ENCODE assay signal across 11 mouse cellular contexts in genomic region chr4:148171261-148171660, GRCm38 (mm10). TPM values are rescaled to one million over a fixed set of nuclear protein-coding genes. Genes with fewer than 3 reads are reported as not detected.
DNase-seq lines count a peak whose midpoint lies in the region; ATAC-seq lines count a peak whose summit lies in the region.
"Had no signal": no experiment of that assay in that cellular context is flagged by ENCODE, and none has a peak within 500 bp of the region (broad histone marks: within the 10 kb centered on the region; RNA-seq: fewer than 3 reads in every experiment).

No protein-coding gene starts in this region.

- H3K4me3 ChIP-seq in midbrain, embryonic 14.5 days (replicated peaks; ENCODE audit: low read depth, low read length), result no peak overlapping the region
- no peak overlapping the region for H3K4me3 ChIP-seq in midbrain, embryonic 15.5 days
- H3K4me3 ChIP-seq: embryonic facial prominence, embryonic 10.5 days; embryonic facial prominence, embryonic 12.5 days; forebrain, embryonic 13.5 days; forebrain, embryonic 15.5 days had no signal

- DNase-seq in midbrain, embryonic 14.5 days, result peak; percentile 55
- DNase-seq in retina, adult 2 months (ENCODE audit: low read depth, low spot score), result peak; percentile 69
- peak; percentile 92 for DNase-seq in retina, postnatal 1 day
- DNase-seq in gastrocnemius, postnatal 10 days, result no peak
- no peak for DNase-seq in spleen, postnatal 14 days (ENCODE audit: low spot score in 2 of 2)
- DNase-seq in spleen, adult 12 weeks (ENCODE audit: low spot score), result no peak

- H3K36me3 ChIP-seq in midbrain, embryonic 14.5 days (ENCODE audit: control insufficient read depth, insufficient read depth, low read length), result no peaks in the 10 kb centered on the region
- H3K36me3 ChIP-seq in midbrain, embryonic 15.5 days (replicated peaks), result no peaks in the 10 kb centered on the region
- H3K36me3 ChIP-seq: embryonic facial prominence, embryonic 10.5 days; embryonic facial prominence, embryonic 12.5 days; forebrain, embryonic 15.5 days had no signal

- H3K4me2 ChIP-seq in midbrain, embryonic 14.5 days (ENCODE audit: low read length), result no peak overlapping the region
- H3K4me2 ChIP-seq in midbrain, embryonic 15.5 days, result no peak overlapping the region
- H3K4me2 ChIP-seq: embryonic facial prominence, embryonic 12.5 days; forebrain, embryonic 13.5 days; forebrain, embryonic 15.5 days had no signal

- no peaks in the 10 kb centered on the region for H3K9me3 ChIP-seq in midbrain, embryonic 14.5 days (ENCODE audit: control insufficient read depth, low read length)
- no peaks in the 10 kb centered on the region for H3K9me3 ChIP-seq in midbrain, embryonic 15.5 days
- H3K9me3 ChIP-seq: embryonic facial prominence, embryonic 10.5 days; embryonic facial prominence, embryonic 12.5 days; forebrain, embryonic 13.5 days; forebrain, embryonic 15.5 days had no signal

- no peak for ATAC-seq in midbrain, embryonic 14.5 days (ENCODE audit: low FRiP score, low TSS enrichment)
- ATAC-seq in midbrain, embryonic 15.5 days (replicated peaks), result no peak
- ATAC-seq: forebrain, embryonic 13.5 days; forebrain, embryonic 15.5 days had no signal

- H3K4me1 ChIP-seq in midbrain, embryonic 14.5 days (ENCODE audit: control insufficient read depth, insufficient read depth, low read length), result peaks cover 31% of the 10 kb centered on the region
- H3K4me1 ChIP-seq in midbrain, embryonic 15.5 days, result peaks cover 40% of the 10 kb centered on the region

- 5% methylated on average over 3 of the region's 3 CpGs for WGBS in midbrain, embryonic 14.5 days
- WGBS in midbrain, embryonic 15.5 days, result 3% methylated on average over 3 of the region's 3 CpGs

- H3K27ac ChIP-seq in midbrain, embryonic 14.5 days (replicated peaks; ENCODE audit: low read depth, low read length), result no peak overlapping the region
- H3K27ac ChIP-seq in midbrain, embryonic 15.5 days, result no peak overlapping the region
- H3K27ac ChIP-seq: embryonic facial prominence, embryonic 10.5 days; embryonic facial prominence, embryonic 12.5 days; forebrain, embryonic 13.5 days; forebrain, embryonic 15.5 days had no signal

- H3K27me3 ChIP-seq in midbrain, embryonic 14.5 days (ENCODE audit: control insufficient read depth, insufficient read depth, low read length), result peaks cover 38% of the 10 kb centered on the region
- peaks cover 34% of the 10 kb centered on the region for H3K27me3 ChIP-seq in midbrain, embryonic 15.5 days (replicated peaks)

- H3K9ac ChIP-seq in midbrain, embryonic 14.5 days (replicated peaks; ENCODE audit: low read length), result no peak overlapping the region
- no peak overlapping the region for H3K9ac ChIP-seq in midbrain, embryonic 15.5 days
- H3K9ac ChIP-seq: embryonic facial prominence, embryonic 12.5 days; forebrain, embryonic 13.5 days; forebrain, embryonic 15.5 days had no signal

RNA-seq across cellular contexts. Expression of gene Fbxo2, which starts 10.8 kb away (rescaled TPM):
- 3.2 and 4.0 TPM in 2 replicates for polyA plus RNA-seq in midbrain, embryonic 14.5 days (2014; fragmentation: Nextera tagmentation; extraction: Ambion mirVana)
- 5.9 and 6.2 TPM in 2 replicates for polyA plus RNA-seq in midbrain, embryonic 15.5 days (2015; fragmentation: Nextera tagmentation; extraction: Ambion mirVana)
- total RNA-seq in gastrocnemius, postnatal 10 days (2021), result under 1 TPM in 1 of 2 experiments, not detected in 1; 0.31 TPM

RNA-seq across cellular contexts. Expression of gene Fbxo44, which starts 11.0 kb away (rescaled TPM):
- polyA plus RNA-seq in midbrain, embryonic 14.5 days (2014; fragmentation: Nextera tagmentation; extraction: Ambion mirVana), result 102 and 106 TPM in 2 replicates
- 93.3 and 97.6 TPM in 2 replicates for polyA plus RNA-seq in midbrain, embryonic 15.5 days (2015; fragmentation: Nextera tagmentation; extraction: Ambion mirVana)
- 1 to 10 TPM in 1 of 2 experiments, under 1 TPM in 1; 0.75 to 1.6 TPM for total RNA-seq in gastrocnemius, postnatal 10 days (2021)

RNA-seq across cellular contexts. Expression of gene Fbxo6, which starts 19.3 kb away (rescaled TPM):
- polyA plus RNA-seq in midbrain, embryonic 14.5 days (2014; fragmentation: Nextera tagmentation; extraction: Ambion mirVana), result 18.7 and 22.8 TPM in 2 replicates
- 21.6 and 21.7 TPM in 2 replicates for polyA plus RNA-seq in midbrain, embryonic 15.5 days (2015; fragmentation: Nextera tagmentation; extraction: Ambion mirVana)
- 10 to 100 TPM; 21.3 to 22.8 TPM for total RNA-seq in gastrocnemius, postnatal 10 days (2021)

RNA-seq across cellular contexts. Expression of gene Draxin, which starts 40.8 kb away (rescaled TPM):
- 21.8 and 24.7 TPM in 2 replicates for polyA plus RNA-seq in midbrain, embryonic 14.5 days (2014; fragmentation: Nextera tagmentation; extraction: Ambion mirVana)
- 15.1 and 15.7 TPM in 2 replicates for polyA plus RNA-seq in midbrain, embryonic 15.5 days (2015; fragmentation: Nextera tagmentation; extraction: Ambion mirVana)
- total RNA-seq in gastrocnemius, postnatal 10 days (2021), result under 1 TPM; 0.16 to 0.23 TPM

RNA-seq across cellular contexts. Expression of gene Mad2l2, which starts 41.1 kb away (rescaled TPM):
- 122 and 133 TPM in 2 replicates for polyA plus RNA-seq in midbrain, embryonic 14.5 days (2014; fragmentation: Nextera tagmentation; extraction: Ambion mirVana)
- polyA plus RNA-seq in midbrain, embryonic 15.5 days (2015; fragmentation: Nextera tagmentation; extraction: Ambion mirVana), result 99.2 and 112 TPM in 2 replicates
- total RNA-seq in gastrocnemius, postnatal 10 days (2021), result 10 to 100 TPM; 11.9 to 14.3 TPM

Comparison
In these comparisons a context has a peak if more than half of its experiments do, and no peak if none do; other contexts are left out.
1. DNase-seq: peak in midbrain, embryonic 14.5 days (single experiment), retina, adult 2 months (single experiment) and retina, postnatal 1 day (single experiment); none in gastrocnemius, postnatal 10 days (single experiment), spleen, postnatal 14 days (0 of 2) and spleen, adult 12 weeks (single experiment).